Mouse (Mus musculus) cerebellum, postnatal 10 days (tissue): ENCODE measurements at regions not wholly inside any gene's neighbourhood (a gene's known extent, or its start where the extent isn't known, plus 50 kb on each side); places are given as distances from the start of the nearest gene placed in this dataset.

Source experiments
- DNase-seq, 2 experiments: peaks; one replicate each; pipeline ENCODE4 v3.0.0; 2021; ENCODE audit warnings: mixed read lengths in 2 of 2

DNA sequence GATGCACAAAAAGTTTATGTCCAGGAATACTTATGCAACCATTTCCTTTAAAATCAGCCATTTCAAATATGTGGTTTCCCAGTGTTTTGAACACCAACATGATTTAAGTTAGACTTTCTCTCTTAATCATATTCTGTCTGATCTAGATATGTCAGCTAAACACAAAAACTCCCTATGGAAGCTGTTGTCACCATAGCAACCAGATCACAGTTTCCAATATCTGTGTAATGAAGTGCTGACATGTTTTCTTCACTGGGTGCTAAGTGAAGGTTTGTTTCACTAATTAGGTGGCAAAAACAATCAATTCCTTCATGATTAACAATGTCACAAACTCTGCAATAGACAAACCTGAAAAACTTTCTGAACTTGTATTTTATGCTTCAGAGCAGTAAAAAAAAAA, 615.9 kb upstream of the Ccng1 start:
- no peak for DNase-seq

DNA sequence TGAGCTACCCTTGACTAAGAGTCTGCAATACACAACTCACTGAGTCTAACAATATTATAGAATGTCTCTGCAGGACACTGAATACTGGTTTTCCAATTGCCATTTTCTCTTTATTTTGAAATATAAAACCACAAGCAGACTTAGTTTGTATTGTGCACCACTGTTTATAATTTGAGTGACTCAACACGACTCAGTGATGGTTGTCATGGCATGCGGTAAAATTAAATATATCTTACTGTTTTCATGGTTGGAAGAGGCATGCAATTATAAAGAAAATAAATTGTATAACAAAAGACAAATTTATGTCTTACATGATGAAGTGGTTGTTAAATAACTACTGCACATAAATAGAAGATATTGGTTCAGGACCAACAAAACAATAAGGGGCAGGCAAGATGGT, 586.0 kb upstream of the Ccng1 start:
- no peak for DNase-seq

DNA sequence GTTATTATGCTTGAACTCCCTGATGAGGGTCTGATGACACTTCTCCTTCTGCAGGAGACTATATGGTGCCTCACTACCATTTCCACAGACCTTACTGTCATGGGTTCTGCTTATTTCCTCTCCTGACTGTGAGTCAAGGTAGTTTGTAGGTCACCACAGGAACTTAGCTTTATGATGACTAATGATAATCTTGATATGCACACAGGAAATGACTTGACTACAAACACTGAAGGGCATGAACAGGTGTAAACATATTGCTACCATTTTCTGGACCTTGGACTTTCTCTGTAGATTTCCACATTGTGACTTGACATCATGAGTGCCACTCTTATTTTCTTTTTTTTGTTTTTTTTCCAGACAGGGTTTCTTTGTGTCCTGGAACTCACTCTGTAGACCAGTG, 585.3 kb upstream of the Ccng1 start:
- no peak for DNase-seq

DNA sequence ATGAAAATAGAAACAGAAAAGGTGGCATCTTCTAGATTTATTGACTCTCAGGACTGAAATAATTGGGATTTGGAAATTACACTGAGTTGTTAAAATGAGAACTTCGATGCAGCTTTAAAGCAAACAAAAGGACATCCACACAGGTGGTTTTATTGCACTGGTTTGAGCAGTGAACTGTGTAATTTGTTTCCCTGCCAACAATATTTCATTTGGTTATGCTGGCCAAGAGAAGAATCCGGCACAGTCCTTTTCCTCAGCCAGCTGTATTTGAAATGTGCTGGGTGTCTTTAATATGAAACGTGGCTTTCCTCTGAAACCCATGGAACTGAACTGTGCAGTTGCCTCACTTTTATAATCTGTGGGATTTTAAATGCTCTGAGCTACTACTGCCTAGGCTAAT, 582.0 kb upstream of the Ccng1 start:
- peak; percentile 15 to 43 for DNase-seq

DNA sequence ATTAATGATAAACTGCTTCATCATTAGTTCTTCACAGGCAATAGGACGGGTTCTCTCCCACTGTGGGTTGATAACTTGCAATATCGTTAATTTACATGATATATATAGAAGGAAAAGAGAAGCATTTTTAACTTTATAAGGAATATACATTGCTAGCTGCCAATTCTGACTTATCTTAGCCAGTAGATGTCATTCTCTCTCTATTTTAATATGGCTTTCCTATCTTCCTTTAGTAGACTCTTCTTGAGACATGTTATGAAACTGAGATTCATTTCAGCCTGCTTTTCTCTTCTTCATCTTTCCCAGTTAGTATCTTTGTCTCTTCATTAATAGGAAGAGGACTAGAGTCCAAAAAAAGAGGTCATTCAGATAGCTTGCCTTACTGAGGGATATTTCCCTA, 578.6 kb upstream of the Ccng1 start:
- no peak for DNase-seq
